Mouse (Mus musculus) frontal cortex, postnatal 14 days (tissue): ENCODE data around the gene Urb1.
"Not testable (repeated sequence)": the region's sequence is repeated elsewhere in the genome, so short reads cannot be mapped to it uniquely, and the experiment has no call there.

ENCODE experiments used
- DNase-seq, 2 experiments: peaks; one replicate each; pipeline ENCODE4 v3.0.0; 2022; ENCODE audit warnings: low spot score in 2 of 2

Gene Urb1

DNA sequence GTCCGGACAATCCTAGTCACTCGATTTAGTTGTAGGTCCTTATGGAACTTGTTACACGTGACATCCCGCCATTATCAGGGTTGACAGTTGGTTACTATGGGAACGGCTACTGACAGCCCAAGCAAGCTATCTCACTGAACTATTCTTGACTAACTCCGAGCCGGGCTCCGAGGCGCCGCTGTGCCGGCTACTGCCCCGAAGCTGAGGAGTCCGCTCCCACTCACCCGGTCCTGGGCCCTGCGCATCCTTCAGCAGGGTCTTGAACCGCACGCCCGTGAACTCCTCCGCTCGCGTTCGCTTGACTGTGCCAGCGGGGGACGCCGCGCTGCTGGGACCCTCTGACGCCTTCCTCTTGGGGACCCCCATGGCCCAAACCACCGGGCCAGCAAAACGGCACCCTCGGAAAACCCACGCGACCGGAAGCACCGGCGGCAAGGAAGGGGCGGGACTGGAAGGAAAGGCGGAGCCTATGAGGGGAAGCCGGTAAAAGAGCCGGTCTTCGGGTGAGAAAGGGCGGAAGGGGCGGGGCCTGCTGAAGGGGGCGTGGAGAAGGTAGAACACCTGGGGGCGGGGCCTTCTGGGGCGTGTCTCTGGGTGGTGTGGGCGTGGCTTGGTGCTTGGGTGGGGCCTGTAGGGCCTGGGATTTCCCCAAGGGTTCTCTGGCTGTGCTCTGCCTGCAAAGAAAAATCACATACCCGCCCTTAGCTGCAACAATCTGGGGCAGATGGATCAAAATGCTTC, at the start of gene Urb1:
Gene Urb1, minus strand, starts transcription at position 439 of the 741 bp plus-strand sequence.
- DNase-seq, result peak; percentile 93 to 97

DNA sequence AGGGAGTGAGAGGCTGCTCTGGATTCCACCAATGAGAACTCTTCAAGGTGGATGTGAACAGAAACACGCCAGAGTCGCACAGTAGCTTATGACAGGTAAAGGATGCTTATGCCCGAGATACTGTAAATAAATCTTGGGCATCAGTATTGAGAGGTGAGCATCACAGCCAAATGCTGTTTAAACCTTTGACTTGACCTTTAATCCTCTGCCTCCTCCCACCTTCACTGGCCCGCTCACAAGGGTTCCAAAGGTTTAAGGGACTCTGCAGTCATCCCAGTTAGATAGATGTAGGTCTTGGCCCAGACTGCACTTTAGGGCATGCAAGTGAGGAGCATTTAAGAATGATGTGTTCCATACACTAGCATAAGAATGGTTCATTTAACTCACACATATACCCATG, 48.0 kb upstream of the Urb1 start:
- DNase-seq, result no peak

DNA sequence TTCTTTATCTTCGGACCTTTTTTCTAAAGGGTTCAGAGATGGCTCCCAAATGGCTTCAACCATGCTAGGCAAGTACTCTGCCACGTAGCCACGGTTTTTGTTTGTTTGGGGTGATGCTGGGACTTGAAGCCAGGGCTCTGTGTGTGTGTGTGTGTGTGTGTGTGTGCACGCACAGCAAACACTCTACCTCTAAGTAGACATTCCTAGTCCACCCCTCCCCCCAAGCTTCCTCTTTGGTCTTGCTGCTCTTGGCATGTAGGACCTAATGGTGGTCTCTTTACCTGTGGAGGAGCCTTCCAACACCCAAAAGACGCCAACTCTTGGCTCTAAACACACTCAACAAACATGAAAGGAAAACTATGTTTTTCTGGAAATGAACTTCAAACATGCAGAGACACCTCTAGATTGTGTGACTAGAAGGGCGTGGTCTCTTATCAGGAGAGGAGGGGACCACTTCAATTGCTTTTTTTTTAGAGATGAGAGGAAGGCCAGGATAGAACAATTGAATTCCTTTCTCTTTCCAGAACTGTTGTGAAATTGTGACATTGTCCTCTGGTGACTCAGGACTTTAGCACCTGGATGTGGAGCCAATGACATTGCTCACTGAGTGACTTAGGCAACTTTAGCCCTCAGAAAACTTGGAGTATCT, 46.5 kb upstream of the Urb1 start:
- DNase-seq, result no peak

DNA sequence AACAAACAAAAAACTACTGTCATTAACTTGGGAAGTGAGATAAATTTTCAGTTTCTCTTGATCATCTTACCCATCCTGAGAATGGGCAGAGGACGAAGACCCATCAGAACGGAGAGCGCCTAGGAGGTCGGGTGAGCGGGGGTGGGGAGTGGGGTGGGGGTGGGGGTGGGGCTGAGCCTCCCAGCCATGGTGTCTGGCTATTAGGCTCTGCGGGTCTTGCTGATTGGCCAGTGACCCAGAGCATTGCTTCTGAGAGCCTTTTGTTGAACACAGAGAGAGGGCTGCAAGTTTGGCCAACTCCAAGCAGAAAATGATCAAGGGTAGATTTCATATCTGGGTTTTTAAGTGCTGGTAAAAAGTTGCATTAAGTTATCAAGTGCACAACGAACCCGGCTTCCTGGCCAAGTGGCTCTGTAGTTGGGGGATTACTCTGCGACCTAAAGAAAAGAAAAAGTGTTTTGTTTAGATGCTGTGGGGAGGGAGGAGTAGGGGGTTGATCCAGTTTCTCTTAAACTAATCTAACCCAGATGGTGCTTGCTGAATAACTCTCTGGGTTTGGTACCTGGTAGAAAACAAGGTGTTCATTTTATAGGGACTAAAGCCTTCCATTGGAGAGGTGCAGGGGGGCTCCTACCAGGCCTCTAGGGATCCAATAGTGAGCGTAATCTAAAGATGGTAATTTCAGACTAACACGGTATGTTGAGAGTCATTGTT, 41.6 kb upstream of the Urb1 start:
- no peak for DNase-seq

DNA sequence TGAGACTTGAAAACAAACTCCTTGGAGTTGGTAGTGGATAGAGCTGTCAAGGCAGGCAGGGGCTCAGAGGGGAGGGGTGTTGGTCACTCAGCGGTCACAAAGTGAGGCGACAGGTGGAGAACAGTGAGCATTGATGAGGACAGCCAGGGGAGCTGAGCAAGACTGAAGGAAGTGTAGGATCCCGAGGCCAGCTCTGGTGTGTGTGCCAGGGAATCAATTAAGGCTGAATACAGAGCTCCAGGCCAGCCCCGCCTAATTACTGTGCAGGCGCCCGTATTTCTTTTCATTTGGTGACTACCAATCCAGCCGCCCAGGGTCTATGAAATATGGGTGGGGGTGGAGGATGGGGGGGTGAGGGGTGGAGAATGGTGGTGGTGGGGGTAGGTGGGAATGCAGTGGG, 40.7 kb upstream of the Urb1 start:
- no peak for DNase-seq

DNA sequence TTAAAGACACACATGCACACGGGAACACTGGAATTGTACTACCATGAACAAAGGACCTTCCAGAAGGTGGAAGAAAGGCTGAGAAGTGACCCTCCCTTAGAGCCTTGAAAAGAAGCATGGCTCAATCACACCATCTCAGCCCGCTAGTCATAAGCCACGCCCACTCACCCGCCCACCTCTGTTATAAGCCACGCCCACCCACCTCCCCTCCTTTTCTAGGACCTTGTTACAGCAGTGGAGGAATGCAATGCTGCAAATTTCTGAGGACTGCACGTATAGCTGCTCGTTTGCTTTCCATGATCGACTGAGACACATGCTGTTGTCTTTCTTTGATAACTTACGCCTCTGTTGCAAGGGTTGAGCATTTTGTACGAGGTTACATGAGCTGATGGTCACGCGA, 39.0 kb upstream of the Urb1 start:
- no peak for DNase-seq

DNA sequence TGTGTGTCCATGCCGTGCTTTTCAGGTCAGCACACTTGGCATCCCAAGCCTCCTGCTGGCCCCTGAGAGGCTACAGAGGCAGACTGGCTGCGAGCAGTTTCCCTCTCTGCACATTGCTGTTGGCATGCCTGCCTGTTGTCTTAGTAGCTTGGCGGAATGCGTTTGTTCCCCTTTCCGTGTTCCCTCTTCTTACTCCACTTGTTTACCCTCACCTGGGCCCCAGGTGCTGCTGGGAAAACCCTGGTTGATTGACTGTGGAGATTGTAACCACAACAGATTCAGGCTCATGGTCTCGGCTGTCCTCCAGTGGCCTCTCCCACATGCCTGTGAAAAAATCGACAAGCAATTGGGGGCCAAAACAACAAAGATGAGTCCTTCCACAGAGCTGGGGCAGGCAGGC, 38.5 kb upstream of the Urb1 start:
- no peak for DNase-seq

DNA sequence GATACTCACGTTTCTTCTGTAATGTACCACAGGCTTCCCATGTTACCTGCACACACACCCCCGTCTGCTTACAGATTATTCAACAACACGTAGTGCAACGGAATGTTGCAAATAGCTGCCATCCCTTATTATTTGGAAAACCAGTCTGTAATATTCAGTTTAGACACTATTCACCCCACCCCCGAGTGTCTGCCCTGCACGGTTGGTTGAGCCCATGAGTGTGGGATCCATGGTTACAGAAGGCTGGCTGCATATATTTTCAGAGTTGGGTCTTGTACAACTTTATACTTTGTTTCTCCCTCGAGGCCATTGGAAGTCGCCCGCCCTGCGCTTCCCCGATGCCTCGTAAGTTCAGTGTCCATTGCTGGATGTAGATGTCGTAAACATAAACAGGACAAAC, 35.4 kb upstream of the Urb1 start:
- no peak for DNase-seq

DNA sequence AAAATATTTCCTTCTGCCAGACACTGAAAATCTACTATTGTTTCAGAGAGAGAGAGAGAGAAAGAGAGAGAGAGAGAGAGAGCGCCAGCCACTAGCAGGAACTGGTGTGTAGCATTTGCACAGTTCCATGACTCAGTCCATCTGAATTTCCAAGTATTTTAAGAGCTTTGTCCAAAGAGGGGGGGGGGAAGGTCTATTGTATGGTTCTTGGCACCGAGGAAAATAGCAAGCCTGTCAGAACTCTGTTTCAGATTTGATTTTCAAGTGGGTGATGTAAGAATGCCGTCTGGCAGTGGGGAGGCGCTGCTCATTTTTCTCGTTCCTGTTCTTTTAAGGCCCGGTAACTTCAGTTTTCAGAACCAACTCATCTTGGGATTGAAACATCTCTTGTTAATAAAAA, 34.8 kb upstream of the Urb1 start:
- DNase-seq, result no peak

DNA sequence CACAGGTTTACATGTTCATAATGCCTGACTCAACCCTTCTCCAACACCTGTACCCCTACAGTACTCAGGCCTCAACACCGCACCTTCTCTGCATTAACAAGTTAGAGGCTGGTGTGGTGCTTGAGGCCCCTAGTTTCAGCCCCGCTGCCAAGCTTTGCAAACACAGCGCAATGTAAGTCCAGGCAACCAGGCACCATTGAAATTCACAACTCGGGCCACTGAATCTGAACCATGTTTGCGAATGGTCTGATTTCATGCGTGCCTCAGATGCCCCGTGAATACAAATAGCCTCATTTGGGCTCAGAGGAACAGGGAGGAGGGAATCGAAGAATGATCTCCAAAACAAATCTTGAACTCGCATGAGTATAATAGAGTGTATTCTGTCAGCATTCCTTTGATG, 32.0 kb upstream of the Urb1 start:
- DNase-seq, result no peak

DNA sequence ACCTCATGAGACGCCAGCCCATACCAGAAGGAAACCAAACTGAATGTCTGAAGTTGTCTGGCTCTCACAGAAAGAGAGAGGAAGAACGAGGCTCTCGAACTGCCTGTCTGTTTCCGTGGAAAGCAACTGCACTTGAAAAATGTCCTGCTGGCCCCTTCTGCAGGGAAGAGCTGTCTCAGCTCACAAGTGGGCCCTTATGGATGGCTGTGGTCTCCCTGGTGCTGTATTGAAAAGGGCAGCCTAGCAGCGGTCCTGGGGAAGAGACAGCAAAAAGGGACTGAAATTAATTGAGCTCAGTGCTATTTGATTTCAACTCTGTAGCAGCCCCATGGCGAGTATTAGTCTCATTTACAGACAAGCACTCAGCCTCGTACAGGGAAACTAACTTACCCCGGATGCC, 27.2 kb upstream of the Urb1 start:
- DNase-seq, result no peak

DNA sequence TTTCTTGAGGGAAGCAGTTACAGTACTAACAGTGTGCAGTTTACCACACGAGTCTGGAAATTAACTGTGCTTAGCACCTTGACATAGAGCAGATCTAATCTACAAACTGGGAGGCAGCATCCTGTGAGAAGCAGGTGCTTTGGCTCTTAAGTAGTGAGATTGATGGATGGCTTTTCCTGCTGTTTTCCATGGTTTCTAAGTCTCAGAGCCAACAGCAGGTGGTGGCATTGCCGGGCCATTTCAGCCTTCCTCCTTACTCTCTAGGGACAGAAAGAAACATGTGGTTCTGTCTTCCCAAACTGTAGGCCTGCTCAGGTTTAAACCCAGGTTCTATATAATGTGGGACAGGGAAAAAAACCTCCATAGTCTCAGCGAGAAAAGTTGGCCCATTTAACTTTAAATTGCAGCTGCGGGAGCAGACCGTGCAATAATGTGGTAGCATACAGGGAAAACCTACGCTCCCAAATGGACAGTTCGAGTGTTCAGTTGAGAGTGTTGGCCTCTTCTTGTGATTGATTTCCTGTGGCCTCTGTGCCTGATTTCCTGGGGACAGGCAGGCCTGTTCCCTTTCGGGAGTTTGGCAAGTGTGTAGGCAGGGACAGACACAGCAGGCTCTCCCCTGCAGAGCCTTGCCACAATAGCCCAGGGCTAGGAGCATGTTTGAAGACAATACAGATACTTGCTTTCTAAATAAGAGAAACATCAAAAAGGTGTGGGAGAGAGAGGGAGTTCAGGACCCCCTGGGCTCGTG, 23.0 kb upstream of the Urb1 start:
- no peak for DNase-seq

DNA sequence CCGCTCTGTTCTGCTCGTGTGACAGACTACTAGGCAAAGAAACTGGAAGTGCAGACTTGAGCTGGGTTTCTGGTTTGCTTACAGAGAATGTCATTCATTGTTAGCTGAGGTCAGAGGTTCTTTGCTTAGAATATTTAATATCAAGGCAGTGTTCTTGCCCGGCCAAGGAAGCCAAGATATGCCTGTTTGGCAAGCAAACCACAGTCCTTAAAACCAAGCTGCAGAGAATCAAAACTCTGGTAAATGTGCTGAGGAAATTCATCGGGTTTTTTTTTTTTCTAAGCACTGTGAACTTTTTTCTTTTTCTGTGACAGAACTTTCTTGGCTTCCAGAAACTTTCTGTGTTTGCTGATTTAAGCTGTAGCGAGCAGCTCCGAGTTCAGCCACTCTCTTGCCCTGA, 22.3 kb upstream of the Urb1 start:
- no peak for DNase-seq

DNA sequence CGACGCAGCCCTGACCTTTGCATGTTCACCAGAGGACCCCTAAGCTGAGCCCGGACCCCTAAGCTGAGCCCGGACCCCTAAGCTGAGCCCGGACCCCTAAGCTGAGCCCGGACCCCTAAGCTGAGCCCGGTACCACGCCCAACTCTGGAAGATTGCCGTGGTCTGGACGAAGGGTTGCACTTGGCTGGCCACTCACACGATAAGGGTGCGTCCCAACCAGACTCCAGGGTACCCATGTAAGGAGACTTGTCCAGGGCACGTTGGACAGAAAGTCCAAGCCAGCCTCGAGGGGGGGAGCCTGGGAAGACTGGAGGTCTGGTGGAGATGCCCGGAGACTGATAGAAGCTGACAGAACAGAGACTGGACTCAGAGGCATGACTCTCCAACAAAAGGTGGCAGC, 21.5 kb upstream of the Urb1 start:
- DNase-seq, result no peak

DNA sequence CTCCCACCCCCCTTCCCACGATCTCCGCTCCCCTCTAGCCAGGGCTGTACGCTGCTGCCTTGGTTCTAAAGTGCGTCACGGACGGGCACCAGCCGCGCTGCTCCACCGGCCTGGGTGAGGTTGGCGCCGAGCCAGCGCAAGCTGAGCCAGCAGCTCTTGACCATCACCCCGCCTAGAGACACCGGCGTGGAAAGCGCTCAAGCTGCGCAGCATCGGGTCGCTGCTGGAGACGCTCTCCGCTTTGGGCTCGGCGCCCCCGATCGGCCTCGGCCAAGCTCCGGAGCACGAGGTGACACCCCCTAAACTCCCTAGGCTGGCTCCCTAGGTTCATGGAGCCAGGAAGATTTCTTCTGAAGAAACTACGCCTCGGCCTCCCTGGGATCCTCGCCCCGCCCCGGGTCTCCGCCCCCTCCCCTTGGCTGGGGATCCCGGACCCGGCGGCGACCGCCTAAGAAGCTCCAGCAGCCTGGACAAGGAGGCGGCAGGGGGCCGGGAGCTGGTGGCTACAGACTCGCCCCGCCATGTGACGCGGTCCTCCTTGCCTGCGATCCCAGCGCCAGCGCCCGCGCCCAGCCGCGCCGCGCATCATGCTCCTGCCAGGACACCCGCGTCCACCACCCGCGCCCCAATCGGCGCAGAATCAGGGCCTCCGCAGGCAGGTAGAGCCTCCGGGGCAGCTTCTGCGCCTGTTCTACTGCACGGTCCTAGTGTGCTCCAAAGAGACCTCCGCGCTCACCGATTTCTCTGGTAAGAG, 20.6 kb upstream of the Urb1 start:
- peak; percentile 14 to 29 for DNase-seq

DNA sequence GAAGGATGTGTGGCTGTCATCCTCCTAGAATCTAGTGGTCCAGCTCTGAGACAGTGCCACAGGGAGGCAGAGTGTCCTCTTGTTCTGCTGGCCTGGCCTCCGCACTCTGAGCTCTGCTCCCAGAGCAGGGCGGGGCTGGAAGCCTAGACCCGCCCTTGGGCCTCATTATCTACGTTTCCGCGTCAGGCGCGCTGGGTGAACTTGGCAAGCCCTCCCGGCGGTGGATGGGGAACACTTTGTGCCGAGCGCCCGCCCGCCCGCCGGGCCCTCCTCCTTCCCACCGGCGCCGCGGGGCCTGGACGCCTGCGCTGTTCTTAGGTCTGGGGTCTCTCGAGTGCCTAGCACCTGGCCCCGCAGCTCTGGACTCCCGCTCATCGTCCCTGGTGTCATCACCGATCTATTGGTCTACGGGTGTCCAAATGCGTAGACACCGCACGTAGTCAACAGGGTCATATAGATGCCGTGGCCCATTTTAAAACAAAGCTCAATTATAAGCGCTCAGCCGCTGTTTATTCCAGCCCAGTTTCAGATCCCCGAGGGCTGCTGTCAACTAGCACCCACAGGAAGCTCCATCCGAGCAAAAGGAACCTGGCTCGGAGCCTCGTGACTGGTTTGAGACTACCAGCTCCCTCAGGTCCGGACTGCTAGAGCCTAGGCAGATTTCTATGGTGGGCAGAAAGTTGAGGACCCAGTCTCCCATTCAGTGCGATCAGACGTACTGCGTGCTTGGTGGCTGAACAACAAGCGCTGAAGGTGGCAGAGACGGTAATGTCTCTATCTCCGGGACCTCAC, 19.9 kb upstream of the Urb1 start:
- peak; percentile 32 to 46 for DNase-seq

DNA sequence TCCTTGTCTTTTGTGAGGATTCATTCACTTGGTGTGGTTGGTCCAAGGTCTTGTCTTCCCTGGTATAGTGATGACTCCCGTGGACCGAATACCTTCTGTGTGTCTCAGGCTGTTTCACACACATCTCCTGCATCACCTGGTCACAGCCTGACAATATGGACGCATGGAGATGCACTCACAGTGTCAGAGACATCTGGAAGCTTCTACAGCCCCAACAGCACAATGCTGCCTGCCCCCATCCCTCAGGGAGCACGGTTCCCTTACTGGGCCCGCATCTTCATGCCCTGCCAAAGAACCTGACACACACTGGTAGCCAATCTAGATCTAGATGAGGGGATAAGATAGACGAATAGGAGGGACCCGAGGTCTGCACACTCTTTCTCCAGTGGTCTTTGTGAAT, 18.9 kb upstream of the Urb1 start:
- DNase-seq, result no peak

DNA sequence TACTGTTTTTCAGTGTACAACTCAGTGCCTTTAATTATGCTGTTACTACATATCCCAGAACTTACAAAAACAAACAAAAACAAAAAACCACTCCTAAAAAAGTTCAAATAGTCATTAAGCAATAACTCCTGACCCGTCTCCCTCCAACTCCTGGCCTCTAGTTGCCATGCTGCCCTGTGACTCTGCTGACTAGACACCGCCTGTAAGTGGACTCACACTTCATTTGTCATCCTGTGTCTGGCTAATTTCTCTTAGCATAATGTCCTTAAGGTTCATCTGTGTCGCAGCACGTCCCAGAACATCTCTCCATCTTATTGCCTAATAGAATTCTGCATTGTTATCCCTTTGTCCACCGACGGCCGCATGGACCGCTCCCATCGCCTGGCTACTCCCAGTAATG, 17.3 kb upstream of the Urb1 start:
- no peak for DNase-seq

DNA sequence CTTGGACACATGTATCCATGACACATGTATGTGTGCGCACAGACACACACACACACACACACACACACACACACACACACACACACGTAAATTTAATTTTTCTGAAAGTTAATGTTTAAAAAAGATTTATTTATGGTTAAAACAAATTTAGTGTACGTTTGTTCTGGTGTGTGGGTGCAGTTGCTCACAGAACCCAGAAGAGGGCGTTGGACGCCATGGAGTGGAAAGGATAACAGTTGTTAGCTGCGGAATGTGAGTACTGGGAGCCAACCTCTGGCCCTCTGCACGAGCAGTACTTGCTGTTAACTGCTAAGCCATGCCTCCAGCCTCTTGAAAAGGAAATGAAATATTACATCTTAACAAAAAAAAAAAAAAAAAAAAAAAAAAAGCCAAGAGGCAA, 16.2 kb upstream of the Urb1 start, which contains the start of gene Eva1c:
Gene Eva1c, plus strand, starts transcription at position 263 of the 400 bp plus-strand sequence.
- no peak for DNase-seq

DNA sequence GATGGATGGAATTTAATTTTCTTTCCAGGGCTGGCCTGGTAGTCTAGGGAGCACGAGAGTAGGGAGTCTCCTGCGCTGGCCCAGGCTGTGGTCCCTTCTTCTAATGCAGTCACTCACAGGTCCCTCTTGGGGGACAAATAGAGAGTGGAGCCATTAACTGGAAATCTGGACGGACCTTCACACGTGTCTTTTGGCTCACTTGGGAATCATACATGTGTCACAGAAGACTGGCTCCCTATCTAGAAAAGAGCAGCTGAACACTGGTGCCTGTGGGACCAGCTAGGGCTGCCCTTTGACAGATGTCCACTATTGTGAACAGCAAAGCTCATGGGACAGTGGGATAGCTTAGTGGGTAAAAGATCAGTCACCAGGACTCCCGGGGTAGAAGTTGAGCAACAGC, 15.8 kb upstream of the Urb1 start:
- DNase-seq, result no peak

DNA sequence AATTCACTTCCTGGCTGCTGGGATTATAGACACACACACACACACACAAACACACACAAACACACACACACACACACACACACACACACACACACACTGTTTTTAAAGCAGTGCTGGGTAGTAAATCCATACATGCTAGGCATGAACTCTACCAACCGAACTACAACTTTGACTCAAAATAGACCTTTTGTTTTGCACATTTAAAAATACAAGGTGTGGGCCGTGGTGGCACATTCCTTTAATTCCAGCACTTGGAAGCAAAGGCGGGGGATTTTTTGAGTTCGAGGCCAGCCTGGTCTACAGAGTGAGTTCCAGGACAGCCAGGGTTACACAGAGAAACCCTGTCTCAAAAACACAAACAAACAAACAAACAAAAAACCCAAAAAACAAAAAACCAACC, 13.8 kb upstream of the Urb1 start:
- DNase-seq, result not testable (repeated sequence)
